Mouse (Mus musculus): ENCODE measurements at regions not wholly inside any gene's neighbourhood (a gene's known extent, or its start where the extent isn't known, plus 50 kb on each side); places are given as distances from the start of the nearest gene placed in this dataset.
"Not testable (repeated sequence)": the region's sequence is repeated elsewhere in the genome, so short reads cannot be mapped to it uniquely, and the experiment has no call there.

DNA sequence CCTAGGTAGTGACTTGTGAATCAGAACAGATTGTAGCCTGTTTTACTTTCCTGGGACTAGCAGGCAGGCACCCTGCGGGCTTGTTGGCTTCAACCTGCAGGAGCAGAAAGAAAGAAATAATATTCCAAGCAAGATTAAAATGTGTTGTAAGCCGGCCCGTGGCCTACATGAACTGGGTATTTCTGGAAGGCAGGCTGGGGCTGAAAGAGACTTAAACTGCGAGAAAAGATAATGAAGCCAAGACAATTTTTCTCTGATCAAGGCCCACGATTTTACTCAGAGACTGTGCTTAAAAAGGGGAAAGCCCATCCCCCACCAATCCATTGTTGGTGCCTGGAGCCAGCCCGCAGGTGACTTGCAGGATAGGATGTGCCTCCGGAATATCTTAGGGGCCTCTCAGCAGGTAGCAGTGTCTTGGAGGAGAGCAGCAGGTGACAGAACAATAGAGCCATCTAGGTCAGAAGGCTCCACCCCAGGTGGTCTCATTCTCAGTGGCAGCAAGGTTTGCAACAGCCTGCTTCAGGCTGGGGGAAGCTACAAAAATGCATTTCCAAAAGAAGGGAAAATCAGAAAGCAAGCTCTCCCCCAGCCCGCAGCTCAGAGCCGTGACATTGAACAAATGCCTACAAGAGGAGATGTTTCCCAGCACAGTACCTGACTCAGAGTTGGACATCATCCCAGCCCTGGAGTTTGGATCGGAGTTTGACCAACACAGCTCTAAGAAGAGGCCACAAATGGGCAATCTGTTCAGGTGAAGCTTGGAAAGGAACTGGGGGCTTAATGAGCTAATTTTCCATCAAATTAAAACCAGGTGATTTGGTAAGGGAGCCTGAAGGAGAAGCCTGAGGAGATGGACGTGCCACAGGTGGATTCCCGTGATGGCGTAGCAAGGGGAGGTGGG lies 121.4 kb upstream of the Slc1a3 start:
- no peak for DNase-seq (ENCODE audit: low read depth, low spot score)

DNA sequence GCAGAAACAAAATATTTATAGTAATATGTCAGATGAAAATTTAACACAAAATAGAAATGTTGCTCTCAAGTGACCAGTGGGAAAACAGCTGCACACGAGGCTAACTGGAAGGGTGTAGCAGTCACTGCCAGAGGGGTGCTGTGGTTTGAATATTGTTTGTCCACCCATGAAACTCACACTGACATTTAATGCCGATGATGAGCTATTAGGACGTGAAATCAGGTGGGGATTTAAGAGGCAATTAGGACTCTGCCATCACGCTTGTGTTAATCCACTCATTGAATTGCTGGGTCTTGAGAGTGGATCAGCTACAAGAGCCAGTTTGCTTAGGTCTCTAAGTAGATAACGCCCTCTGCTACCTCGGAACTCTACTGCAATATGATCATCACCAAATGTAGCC lies 114.3 kb upstream of the Slc1a3 start:
- no peak for DNase-seq (ENCODE audit: low read depth, low spot score)

DNA sequence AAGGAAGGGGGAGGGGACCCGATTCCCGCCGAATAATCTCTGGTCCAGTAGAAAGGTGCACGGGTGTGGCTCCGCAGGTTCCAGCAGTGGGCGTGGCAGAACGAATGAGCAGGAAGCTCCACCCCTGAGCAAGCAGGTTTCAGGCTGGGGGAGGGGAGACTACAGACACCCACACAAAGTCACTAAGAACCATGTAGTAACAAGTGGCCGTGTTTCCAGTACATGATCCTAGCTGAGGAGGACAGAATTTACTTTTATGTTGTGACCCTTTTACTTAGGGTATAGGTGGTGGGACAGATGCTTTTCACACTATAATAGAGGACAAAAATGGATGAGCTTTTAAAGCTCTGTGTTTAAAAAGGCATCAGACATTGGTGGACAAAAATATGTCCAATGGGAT lies 112.2 kb upstream of the Slc1a3 start:
- DNase-seq (ENCODE audit: low read depth, low spot score), result not testable (repeated sequence)

DNA sequence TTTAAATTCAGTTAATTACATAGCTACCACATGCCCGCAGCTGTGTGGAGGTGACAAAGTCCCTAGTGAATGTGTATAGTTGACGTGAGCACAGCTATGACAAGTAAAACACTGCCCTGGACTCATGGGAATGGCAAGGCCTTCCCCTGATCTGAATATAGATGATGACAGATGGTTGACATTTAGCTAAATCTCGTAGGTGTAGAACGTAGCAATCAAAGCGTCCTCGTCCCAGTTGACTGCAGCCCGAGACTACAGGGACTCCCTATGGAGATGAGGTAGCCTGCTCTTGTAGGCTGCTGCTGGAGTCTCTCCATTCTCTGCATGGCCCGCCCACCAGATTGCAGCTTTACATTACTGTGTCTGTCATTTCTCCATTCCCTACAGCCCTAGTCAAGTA lies 107.0 kb upstream of the Slc1a3 start:
- DNase-seq (ENCODE audit: low read depth, low spot score), result no peak

DNA sequence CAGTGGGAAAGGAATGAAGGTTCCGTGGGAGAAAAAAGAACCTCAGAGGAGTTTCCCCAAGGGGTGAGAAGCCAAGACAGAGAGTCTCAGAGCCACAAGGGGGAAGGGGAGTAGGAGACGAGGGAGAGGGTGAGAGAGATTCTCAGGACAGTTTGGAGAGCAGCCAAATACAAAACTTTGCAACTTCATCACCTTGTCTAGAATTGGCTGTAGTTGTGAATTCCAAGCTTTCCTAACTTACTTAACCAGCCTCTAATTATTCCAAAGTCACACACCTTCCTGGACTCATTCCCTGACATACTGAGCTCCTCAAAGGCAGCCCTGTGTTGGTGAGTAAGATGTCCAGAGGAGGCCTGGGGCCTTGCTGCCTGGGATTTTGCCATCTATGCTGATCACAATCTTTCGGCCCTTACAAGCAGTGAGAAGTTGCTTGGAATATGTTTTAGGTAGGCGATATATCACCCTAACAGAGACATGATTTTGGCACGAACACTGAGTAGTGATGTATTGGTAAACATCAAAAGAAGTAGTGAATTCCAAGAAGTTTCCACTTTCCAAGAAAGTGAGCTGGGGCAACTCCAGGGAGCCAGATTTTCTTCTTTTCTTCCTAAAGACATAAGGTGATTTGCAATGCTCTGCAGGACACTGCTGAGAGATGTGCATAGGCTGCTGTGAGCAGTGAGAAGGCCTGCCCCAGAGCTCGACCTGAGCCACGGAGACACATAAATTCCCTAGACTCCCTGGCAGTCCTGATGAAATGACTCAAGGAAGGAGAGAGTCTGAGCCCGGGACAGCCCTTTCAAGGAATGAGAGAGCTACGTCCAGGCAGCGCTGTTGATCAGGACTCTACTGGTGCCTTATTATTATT lies 106.2 kb upstream of the Slc1a3 start:
- no peak for DNase-seq (ENCODE audit: low read depth, low spot score)

DNA sequence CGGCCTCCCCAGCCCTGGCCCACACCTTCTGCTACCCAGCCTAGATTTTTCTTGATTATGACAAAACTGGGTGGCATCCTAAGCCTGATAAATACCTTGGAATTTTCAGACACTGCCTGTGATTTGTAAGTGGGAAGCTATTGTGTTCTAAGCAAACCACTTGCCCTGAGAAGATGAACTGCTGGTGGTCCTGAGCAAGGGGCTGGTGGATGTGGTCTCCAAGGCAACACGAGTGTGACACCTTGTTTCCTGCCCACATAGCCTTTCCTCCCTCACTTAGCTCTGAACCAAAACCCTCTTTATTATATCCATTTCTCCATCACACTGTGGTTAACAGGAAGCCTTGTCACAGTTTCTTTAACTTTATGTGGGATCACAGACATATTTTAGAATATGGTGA lies 105.4 kb upstream of the Slc1a3 start:
- no peak for DNase-seq (ENCODE audit: low read depth, low spot score)

DNA sequence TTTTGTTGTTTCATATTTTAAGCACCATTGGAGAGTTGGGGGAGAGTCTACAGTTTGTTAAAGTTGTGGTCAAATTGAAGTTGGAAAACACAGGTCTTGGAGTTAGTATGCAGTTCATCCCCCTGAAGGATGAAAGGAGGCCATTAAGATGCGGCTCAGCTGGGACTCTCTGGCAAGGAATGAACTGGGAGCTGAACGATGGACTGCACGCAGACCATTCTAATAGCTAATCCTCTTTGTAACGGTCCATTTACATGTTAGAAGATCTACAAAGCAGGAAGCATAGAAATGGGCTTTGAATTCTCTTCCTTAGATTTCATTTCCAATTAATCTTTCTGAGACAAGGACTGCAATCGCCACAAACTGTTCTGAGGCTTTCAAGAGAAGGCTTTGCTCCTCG lies 104.7 kb upstream of the Slc1a3 start:
- no peak for DNase-seq (ENCODE audit: low read depth, low spot score)

DNA sequence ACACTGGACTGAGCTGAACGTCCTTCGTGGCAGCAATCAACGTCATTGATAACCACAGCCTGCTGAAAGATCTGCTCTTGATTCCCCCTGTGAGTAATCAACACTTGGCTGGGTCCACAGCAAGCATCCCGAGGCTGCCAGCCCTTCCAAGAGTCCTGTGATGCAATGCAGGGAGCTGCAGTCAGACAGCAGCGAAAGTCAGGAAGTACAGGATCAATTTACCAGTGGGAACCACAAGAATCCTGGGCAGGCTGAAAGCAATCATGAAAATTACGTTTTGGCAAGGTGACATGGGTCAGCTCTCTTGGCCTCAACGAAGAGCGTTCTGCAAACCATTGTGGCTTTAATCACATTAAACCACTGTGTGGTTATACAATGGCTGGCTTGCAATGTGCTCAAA lies 95.8 kb upstream of the Slc1a3 start:
- no peak for DNase-seq (ENCODE audit: low read depth, low spot score)

DNA sequence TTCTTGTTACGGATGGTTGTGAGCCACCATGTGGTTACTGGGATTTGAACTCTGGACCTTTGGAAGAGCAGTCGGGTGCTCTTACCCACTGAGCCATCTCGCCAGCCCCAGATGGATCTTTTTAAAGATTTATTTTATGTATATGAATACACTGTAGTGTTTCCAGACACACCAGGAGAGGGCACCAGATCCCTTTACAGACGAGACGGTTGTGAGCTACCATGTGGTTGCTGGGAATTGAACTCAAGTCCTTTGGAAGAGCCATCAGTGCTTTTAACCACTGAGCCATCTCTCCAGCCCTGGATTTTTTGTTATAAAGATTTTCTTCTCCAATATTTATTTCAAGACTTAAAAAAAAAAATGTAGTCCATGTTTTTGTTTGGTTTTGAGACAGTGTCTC lies 95.0 kb upstream of the Slc1a3 start:
- not testable (repeated sequence) for DNase-seq (ENCODE audit: low read depth, low spot score)

DNA sequence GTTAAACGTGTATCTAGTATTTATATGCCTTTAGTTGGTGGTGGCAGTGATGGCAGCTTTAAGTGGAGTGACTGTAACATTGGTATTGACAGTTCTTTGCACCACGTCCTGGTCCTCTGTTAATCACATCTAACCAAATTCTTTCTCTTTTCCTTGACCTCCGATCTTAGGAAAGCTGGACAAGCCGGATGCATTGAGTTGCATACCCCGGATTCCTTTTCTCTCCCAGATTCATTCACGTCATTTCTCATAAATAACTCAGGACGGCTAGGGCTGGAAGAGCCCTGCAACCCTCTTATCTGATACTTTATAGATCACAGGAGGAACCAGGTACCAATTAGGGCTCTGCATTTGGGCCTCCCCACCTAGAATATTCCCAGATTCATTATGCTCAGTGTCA lies 91.5 kb upstream of the Slc1a3 start:
- DNase-seq (ENCODE audit: low read depth, low spot score), result no peak

DNA sequence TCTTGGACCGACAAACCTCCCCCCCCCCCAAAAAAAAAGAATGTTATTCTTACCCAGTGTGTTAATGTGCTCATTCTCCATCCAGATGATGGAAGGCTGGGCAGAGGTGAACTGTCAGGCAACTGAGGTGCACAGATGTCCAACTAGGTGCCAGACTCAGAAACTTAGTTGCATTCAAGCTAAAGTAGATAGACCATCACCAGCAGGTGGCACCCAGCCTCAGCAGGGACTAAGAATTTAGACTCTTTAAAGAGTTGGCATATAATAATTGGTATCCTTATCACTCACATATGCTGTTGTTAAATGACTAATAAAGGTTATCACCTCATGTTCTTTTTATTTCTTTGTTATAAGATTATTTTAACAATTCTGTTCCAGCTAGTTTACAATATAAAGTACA lies 86.5 kb upstream of the Slc1a3 start:
- DNase-seq (ENCODE audit: low read depth, low spot score), result no peak

DNA sequence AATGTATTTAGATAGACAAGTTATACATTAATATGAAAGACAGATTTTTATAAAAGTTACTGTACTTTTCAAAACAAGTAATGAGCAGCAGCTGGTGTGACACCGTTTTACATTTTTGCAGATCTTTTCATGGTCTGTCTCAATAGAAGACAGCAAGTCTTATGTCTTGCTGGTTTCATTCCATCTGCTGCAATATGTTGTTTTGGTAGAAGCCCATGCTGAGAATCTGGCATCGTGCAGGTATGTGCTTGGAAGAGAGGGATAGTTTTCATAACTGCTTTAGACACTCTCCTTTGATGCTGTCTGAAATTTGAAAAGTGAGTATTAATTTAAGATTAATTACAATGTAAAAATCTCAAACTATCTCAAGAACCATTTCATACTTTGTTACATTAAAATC lies 81.5 kb upstream of the Slc1a3 start:
- DNase-seq (ENCODE audit: low read depth, low spot score), result peak; percentile 38

DNA sequence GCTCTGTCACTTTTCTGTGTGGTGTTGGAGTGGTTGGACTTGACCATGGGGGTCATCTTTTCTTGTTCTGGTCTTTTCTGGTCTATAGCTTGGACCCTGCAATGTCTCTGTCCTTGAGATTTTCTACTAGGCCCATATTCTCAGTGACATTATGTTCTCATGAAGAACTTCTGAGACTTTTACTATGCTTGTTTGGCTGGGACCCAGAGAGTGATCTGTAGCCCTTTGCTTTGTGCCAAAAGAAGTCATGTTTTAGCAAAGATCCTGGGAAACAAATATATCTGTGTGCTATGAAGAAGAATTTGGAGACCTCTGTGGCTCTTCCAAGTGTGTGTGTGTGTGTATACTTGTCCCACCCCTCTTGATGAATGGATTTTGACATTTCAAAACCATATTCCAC lies 79.4 kb upstream of the Slc1a3 start:
- DNase-seq (ENCODE audit: low read depth, low spot score), result no peak

DNA sequence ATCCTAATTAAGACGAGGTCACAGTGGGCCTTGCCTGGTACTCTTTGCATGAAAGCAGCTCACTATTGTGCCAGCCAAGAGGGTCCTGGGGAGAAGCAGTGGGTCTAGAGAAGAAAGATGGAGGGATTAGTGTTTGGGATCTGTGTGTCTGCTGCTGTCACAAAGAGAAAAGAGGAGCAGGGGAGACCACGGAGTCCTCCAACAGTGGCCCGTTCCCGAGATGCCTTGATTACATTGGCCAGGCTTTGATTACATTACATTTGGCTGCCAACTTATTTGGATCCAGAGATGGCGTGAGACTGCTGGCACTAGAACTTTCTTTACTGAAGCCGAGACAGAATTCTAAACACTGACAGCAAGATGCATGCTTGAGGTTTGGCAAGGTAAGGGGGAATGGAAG lies 78.4 kb upstream of the Slc1a3 start:
- no peak for DNase-seq (ENCODE audit: low read depth, low spot score)

DNA sequence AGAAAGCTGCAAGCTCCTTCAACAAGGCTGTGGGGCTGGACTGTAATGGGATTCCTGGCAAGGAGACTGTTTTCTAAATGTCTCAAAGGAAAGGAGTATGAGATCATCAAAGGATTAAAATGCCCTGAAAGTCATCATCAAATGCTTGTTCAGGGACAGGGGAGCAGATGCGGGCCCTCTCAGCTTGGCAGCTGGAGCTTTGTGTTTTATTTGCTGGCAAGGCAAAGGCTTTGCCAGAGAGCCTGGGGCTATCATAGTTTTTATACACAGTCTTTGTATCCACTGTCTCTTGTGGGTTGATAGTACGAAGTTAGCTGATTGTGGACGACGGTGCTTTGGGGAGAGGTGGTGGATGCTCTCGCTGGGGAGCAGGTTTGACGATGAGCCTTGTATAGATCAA lies 75.0 kb upstream of the Slc1a3 start:
- no peak for DNase-seq (ENCODE audit: low read depth, low spot score)

DNA sequence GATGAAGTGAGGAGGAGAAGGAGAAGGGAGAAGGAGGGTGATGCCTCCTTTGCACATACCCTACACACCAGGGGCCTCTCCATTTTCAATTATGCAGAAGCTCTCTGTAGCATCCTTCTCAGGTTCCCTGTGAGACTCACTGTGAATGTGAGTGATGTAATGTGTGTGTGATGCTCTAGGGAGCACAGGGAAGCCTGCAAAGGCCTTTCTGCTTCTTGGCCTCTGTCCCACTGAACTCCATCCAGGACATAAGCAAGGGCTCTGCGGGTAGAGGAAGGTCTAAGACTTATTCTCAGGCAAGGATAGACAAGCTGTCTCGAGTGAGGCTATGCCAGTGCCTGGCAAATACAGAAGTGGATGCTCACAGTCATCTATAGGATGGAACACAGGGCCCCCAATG lies 73.0 kb upstream of the Slc1a3 start:
- DNase-seq (ENCODE audit: low read depth, low spot score), result no peak

DNA sequence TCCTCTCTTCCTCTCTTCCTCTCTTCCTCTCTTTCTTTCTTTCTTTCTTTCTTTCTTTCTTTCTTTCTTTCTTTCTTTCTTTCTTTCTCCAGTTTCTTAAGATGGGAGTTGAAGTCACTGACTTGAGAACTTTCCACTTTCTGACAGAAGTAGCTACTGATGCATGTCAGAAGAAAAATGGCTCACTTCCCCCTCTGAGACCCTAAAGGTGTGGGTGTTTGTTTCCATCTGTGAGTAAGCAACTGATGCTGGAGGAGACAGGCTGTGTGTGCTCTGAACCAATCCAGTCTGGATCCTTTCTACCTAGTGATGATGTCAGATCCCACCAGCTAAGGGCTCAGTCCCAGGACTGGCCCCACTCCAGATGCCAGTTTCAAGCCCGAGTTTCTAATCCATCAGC lies 72.5 kb upstream of the Slc1a3 start:
- no peak for DNase-seq (ENCODE audit: low read depth, low spot score)

DNA sequence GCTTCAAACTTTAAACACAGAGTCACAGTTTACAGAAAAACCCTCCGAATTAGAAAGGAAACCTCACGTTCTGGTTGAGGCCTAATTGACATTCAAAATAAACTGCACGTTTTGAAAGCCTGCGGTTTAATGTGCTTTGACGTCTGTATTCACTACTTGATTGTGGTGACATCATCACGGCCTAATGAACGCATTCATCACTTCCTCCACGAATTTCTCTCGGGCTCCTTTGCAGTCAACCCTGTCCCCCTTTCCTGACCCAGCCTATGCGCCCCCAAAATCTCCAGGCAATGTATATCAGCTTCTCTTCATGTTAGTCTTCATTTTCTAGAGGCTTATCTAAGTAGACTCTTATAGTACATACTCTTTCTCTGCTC lies 71.6 kb upstream of the Slc1a3 start:
- no peak for DNase-seq (ENCODE audit: low read depth, low spot score)

DNA sequence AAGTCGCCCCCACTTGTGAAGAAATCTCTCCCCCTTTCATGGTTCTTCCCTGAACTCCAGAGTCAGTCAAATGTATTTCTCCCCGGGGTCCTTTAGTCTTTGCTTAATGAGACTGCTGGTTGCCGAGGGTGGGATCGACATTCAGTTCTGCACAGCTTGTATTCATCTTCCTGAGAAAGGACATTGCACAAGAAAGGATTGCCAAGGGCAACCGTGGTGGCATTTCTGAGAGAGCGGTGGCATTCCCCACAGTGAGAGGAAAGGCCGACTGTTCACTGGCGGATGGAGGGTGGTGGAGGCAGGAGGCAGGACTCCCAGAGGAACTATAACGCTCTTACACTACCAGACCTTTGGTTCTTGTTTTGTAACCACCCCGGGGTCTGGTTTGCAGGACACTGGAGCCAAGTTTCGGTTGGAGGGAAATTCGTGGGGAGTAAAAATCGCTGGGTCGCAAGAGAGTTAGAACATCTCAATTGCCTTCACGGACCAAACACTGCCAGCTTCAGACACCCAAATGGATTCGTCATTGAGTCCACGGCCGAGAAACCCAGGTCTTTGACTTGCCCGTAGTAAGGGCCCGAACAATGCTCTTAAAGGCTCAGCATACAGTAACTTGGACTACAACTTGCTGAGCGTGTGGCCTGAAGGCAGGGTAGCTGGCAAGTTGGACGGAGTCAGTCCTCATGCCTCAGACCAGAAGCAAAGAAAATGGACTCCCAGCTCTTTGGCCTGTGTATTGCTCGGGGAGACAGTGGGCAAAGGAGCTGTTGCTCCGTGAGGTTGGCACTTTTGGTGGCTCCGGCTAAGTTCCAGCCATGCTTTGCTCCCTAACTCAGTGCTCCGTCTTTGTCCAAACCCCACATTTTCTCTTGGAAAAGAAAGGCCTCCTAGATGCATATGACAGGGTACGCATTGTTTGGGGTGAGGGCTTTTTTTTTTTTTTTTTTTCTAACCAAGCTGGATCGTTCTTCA lies 70.9 kb upstream of the Slc1a3 start:
- no peak for DNase-seq (ENCODE audit: low read depth, low spot score)

DNA sequence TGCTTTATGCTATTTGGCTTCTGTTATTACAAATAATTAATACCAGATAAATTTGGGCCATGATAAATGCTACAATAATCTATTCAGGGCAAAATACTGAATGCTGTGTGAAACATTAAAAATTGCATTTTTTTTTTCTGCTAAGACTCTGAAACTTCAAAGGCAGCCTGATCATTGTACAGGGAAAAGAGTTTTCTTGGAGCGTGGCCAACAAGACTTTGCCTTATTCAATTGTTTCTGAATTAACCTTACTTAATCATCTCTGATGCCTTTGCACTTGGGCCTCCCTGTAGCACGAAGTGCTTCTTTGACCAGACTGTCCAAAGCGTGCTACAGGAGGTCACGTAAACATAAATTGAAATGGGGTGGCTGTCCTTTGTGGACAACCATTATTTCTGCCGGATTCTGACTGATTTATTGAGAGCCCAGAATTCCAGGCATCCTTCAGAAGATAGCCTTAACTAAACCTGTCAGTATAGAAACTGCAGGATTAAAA lies 69.9 kb upstream of the Slc1a3 start:
- DNase-seq (ENCODE audit: low read depth, low spot score), result no peak
